Mouse (Mus musculus) ES-Bruce4 (cell line): Measurements from ENCODE around the gene Podn. TPM values are rescaled to one million over a fixed set of nuclear protein-coding genes. Genes with fewer than 3 reads are reported as not detected.

ENCODE experiments used
- H3K27ac ChIP-seq: 2 replicates; pipeline ENCODE4 v1.5.1; 2012; ENCODE audit warnings: low read length, inconsistent platforms; ENCODE audit not compliant: insufficient read depth
- H3K27me3 ChIP-seq: 2 replicates; pipeline ENCODE4 v1.6.1; 2012; ENCODE audit warnings: mild to moderate bottlenecking, low read length, inconsistent platforms; ENCODE audit not compliant: control insufficient read depth, poor library complexity, insufficient read depth, severe bottlenecking
- H3K36me3 ChIP-seq: 2 replicates; pipeline ENCODE4 v1.6.1; 2012; ENCODE audit warnings: inconsistent platforms, mild to moderate bottlenecking, low read length, moderate library complexity; ENCODE audit not compliant: control insufficient read depth, poor library complexity, insufficient read depth, severe bottlenecking
- H3K4me1 ChIP-seq: one replicate; pipeline ENCODE4 v1.8.1; 2011; ENCODE audit warnings: low read length; ENCODE audit not compliant: control insufficient read depth, insufficient read depth
- H3K4me3 ChIP-seq: 2 replicates; pipeline ENCODE4 v1.5.1; 2011; ENCODE audit warnings: low read depth, mild to moderate bottlenecking, low read length
- H3K9ac ChIP-seq: 2 replicates; pipeline ENCODE4 v1.6.1; 2012; ENCODE audit warnings: low read depth, mild to moderate bottlenecking, inconsistent platforms; ENCODE audit not compliant: poor library complexity, severe bottlenecking
- H3K9me3 ChIP-seq: replicated peaks from 2 replicates; pipeline ENCODE4 v1.6.1; 2012; ENCODE audit warnings: mild to moderate bottlenecking, low read length, inconsistent platforms; ENCODE audit not compliant: control insufficient read depth, poor library complexity, insufficient read depth, severe bottlenecking
- CTCF ChIP-seq: IDR thresholded peaks from one replicate; pipeline ENCODE4 v1.8.1; 2011; ENCODE audit warnings: low read depth, low read length
- EP300 ChIP-seq: IDR thresholded peaks from 2 replicates; pipeline ENCODE4 v1.6.1; 2011; ENCODE audit warnings: low read depth, low read length; ENCODE audit not compliant: insufficient read depth
- POLR2A ChIP-seq: IDR thresholded peaks from one replicate; pipeline ENCODE4 v1.8.1; 2011; ENCODE audit warnings: low read length; ENCODE audit not compliant: insufficient read depth
- polyA plus RNA-seq: library from polyadenylated mRNA; stranded (reverse); fragments of >200 nt; gene quantifications from 2 replicates; pipeline ENCODE4 v1.2.4, GENCODE M21; 2011; ENCODE audit warnings: low read depth; ENCODE audit not compliant: missing spikeins, insufficient read depth, insufficient read length

Podn gene
- polyA plus RNA-seq, 1 experiment, result 3.3 TPM

DNA sequence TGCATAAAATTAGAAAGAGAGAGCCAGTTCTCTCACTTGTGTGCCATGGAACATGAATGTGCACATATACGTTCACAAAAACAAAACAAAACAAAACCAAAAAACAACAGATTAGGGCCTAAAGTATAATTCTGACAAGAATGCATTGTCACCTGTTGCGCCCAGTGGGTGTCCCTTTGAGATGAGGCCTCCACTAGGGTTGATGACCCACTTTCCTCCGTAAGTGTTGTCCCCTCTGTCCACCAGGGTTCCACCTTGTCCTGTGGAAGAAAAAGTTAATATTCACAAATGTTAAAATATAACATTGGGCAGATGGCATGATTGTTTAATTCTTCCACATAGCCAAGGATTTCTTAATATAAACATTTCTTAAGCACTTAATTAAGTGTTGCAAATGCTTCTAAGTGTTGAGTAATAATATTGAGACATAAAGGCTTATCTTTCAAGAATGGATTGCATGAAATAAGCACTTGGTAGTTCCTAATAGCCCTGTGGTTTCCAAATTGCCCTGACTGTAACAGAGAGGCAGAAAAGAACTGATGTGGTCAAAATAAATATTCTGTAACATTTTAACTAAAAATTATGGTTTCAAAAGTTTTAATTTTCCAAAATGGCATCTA lies 21.9 kb downstream of the Podn start:
- Histone ChIP-seq H3K27ac (no peak overlapping the region), H3K9me3 (no peaks in the 10 kb centered on the region; the same call in 1 of the 2 replicates), H3K4me3 (no peak overlapping the region), H3K27me3 (no peaks in the 10 kb centered on the region), H3K4me1 (peaks cover 1% of the 10 kb centered on the region), H3K36me3 (peaks cover 8% of the 10 kb centered on the region), H3K9ac (no peak overlapping the region)
- TF ChIP-seq EP300, result no peak
- TF ChIP-seq CTCF, result no peak
- no peak for TF ChIP-seq POLR2A

DNA sequence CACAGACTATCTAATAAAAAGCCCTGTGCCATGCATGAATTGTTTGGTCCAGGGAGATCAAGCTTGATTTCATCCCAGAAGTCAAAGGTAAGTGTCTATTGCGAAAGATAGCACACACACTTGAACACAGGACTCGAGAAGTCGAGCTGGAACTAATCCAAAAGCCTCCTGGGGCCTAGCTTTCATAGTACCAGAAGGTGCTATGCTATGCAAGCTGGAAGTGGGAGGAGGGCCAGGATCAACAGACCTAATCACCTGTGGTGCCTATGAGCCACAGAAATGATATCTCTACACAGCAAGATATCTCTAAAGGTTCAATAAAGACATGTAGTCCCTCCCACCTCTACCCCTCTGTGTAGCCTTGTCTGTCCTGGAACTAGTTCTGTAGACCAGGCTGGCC lies 24.2 kb downstream of the Podn start:
- Histone ChIP-seq H3K36me3 (peaks cover 11% of the 10 kb centered on the region; the same call in 1 of the 2 replicates), H3K4me1 (peaks cover 1% of the 10 kb centered on the region), H3K9me3 (no peaks in the 10 kb centered on the region; the same call in 1 of the 2 replicates), H3K4me3 (no peak overlapping the region), H3K9ac (no peak overlapping the region), H3K27me3 (no peaks in the 10 kb centered on the region), H3K27ac (no peak overlapping the region)
- TF ChIP-seq POLR2A (no peak), EP300 (no peak), CTCF (no peak)

DNA sequence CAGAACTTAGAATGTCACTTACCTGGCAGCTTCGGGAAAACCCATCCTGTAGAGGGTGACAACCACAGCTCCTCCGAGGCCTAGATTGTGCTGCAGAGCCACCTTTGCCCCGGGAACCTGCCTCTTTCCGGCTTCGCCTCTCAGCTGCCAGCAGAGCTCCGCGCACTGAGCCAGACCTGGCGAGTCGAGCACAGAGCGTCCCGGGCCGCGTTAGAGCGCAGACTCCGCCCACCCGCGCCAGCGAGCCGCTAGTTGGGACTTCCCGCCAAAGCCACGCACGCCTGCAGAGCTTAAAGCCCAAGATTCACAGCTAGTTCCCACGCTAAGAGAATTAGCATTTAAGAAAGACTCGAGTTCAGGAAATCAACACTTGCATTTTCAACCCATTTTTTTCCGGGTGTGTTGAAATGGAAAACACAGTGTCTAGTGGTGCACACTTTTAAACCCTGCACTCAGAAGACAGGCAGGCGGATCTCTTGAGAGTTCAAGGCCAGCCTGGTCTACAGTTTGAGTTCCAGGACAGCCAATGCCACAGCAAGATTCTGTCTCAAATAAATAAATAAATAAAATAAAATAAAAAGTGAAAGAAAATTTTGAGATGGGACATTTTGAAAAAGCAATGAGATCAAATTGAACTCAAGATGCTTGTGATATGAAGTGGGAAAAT lies 24.9 kb downstream of the Podn start:
- H3K9ac ChIP-seq, result peak overlapping the region; percentile 40; the same call in 1 of the 2 replicates
- peaks cover 1% of the 10 kb centered on the region for H3K4me1 ChIP-seq
- peak overlapping the region; percentile 55 for H3K4me3 ChIP-seq
- no peak for TF ChIP-seq CTCF
- no peak for TF ChIP-seq POLR2A
- peak; percentile 68; the same call in 1 of the 2 replicates for TF ChIP-seq EP300
- no peak overlapping the region for H3K27ac ChIP-seq
- H3K9me3 ChIP-seq, result no peaks in the 10 kb centered on the region
- peaks cover 8% of the 10 kb centered on the region; the same call in 1 of the 2 replicates for H3K36me3 ChIP-seq
- H3K27me3 ChIP-seq, result no peaks in the 10 kb centered on the region

DNA sequence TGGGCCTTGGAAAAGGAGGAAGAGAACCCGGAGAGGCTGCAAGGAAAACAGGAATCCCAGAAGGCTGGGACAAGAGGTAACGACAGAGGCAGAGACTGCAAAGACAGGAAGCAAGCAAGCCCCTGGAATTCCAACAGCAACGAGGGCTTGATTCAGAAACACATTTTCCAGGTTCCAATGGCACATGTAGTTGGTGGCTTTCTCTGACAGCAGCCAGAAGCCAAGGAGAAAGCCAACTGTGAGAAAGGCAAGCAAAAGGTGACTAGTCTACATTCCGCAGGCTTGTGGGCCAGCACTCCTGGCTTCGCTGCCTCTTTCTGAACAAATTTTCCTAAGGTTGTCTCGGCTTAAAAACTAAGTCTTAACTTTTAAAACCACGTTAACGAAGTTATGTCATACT lies 25.5 kb downstream of the Podn start:
- Histone ChIP-seq H3K27ac (no peak overlapping the region), H3K4me3 (peak overlapping the region; percentile 55)
- TF ChIP-seq POLR2A (no peak), EP300 (no peak), CTCF (no peak)

DNA sequence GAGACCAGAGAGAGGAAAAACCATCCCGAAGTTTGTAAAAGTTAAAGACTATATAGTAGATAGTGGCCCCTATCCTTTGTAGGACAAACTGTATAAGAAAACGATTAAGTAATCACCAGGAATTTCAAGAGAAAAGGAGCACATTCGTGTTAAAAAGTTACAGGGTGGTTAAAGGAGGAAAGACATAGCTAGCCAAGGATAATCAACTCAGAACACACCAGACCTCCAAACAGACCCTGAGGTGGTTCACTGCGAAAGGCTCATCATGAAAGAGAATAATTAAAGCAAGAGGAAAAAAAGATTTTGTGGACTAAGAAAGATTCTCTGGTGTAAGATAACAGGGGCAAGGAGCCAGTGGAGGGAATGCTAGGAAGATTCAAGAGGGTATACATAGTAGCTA lies 26.0 kb downstream of the Podn start:
- Histone ChIP-seq H3K27me3 (no peaks in the 10 kb centered on the region), H3K4me1 (peaks cover 1% of the 10 kb centered on the region), H3K4me3 (peak overlapping the region; percentile 55), H3K9ac (peak overlapping the region; percentile 22), H3K36me3 (peaks cover 14% of the 10 kb centered on the region), H3K9me3 (no peaks in the 10 kb centered on the region), H3K27ac (no peak overlapping the region)
- TF ChIP-seq CTCF (no peak), EP300 (no peak), POLR2A (no peak)

More for the DNA sequence above, 25.5 kb downstream of the Podn start:
- H3K36me3 ChIP-seq, result peaks cover 14% of the 10 kb centered on the region
- H3K4me1 ChIP-seq, result peaks cover 1% of the 10 kb centered on the region
- H3K9me3 ChIP-seq, result no peaks in the 10 kb centered on the region
- H3K9ac ChIP-seq, result peak overlapping the region; percentile 22
- no peaks in the 10 kb centered on the region for H3K27me3 ChIP-seq

DNA sequence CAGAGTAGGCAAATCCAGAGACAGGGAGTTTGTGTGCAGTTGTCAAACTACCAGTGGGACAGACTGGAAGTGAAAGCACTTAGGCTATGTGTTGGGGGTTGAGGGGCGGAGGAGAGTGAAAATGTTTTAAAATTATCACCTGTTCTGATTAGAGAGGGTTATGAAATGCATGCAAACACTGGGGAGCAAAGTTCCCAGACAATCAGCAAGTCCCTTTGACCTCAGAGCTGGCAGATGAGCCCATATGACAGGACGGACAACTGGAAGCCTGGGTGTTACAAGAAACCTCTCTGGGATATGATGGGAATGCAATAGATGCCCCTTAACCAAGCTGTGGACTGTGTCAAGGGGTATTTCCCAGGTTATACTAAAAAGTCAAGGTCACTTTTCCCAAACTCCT lies 28.2 kb downstream of the Podn start:
- Histone ChIP-seq H3K27me3 (no peaks in the 10 kb centered on the region), H3K9me3 (peaks cover 5% of the 10 kb centered on the region; the same call in 1 of the 2 replicates), H3K27ac (no peak overlapping the region), H3K9ac (no peak overlapping the region), H3K4me3 (no peak overlapping the region), H3K36me3 (peaks cover 17% of the 10 kb centered on the region), H3K4me1 (peaks cover 1% of the 10 kb centered on the region)
- no peak for TF ChIP-seq POLR2A
- TF ChIP-seq EP300, result no peak
- TF ChIP-seq CTCF, result no peak
